Mouse (Mus musculus): ENCODE data around the gene Naif1. TPM values are rescaled to one million over a fixed set of nuclear protein-coding genes. Genes with fewer than 3 reads are reported as not detected.

Gene Naif1
- polyA plus RNA-seq (2012; rRNA removed) = 3.3 TPM in 2 replicates

DNA sequence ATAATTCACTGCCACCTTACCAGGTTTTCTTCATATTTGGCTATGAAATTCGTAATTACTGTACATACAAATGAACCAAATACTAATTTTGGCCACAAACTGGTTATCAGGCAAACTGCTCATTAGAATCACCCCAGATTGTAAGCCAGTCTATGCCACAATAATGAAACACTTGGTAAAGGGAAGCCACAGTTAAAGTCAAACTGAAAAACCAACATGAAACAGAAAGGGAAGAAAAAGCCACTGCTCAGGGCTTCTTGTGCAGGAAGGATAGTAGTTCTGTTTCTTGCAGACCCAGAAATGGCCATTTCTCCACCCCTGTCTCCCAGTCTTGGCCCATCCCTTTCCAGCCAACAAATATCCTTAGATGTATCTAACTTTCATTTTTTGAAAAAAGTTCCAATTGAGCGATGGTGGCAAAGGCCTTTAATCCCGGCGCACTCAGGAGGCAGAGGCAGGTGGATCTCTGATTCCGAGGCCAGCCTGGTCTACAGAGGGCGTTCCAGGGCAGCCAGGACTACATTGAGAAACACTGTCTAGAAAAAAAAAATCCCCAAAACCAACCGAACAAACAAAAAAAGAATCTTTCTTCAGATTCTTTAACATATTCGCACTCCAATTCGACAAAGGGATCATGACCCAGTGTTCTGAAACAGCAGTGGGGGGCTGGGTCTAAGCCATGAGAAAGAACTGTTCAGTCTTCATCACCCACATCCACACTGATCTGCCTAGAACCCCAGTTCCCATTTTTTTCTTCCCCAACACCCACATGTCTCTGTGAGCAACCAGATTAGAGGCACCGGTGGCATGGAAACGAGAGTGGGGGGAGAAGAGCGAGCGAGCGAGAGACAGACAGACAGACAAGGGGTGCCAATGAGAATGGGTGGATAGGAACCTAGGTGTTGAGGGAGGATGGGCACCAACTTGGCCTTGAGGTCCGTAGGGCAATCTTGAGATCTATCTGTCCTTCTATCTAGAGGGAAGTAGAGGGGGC is at the start of gene Naif1:
TSS of gene Naif1 (plus strand) at position 697 of the 994 bp plus-strand sequence.
- TF ChIP-seq CTCF (IDR thresholded peaks at IDR 0.05; ENCODE audit: borderline replicate concordance, insufficient read depth, low read depth, low read length) = no peak
- TF ChIP-seq POLR2A (IDR thresholded peaks at IDR 0.05; ENCODE audit: borderline replicate concordance, insufficient read depth, low read length) = no peak
- Histone ChIP-seq H3K27me3 (ENCODE audit: control insufficient read depth, insufficient read depth, low read length) (no peaks in the 10 kb centered on the region), H3K4me3 (replicated peaks; ENCODE audit: insufficient read depth, low read depth, low read length) (peak within 1 kb of the TSS; percentile 69), H3K4me1 (ENCODE audit: control insufficient read depth, insufficient read depth, low read length) (peaks cover 10% of the 10 kb centered on the region; the same call in 1 of the 2 replicates), H3K27ac (ENCODE audit: insufficient read depth, low read length) (no peak within 1 kb of the TSS; the same call in 1 of the 2 replicates)
- no peak for DNase-seq
- WGBS = 73% methylated on average over 15 of the region's 15 CpGs

DNA sequence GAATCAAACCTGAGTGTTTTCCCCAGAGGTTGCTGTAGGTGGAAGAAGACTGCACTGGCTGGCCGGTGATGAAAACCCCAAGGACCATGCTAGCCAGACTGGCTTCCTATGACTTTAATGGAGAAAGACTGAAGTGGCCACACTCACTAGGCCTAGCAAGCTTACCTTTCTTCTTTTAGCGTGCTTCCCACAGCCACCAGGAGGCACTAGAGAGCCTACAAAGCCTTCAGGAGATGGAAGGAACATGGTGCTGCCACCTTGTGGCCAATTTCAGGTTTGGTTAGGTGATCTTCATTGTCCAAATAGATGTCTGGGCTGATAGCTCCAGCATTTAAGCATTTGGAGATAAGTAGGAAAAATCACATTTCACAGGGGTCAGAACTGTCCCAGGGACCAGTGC is 45.6 kb upstream of the Naif1 start:
- DNase-seq = peak; percentile 89 to 94
- WGBS = 27% methylated on average over 2 of the region's 2 CpGs
- H3K27ac ChIP-seq (ENCODE audit: insufficient read depth, low read length) = no peak overlapping the region
- no peak for TF ChIP-seq POLR2A (IDR thresholded peaks at IDR 0.05; ENCODE audit: borderline replicate concordance, insufficient read depth, low read length)
- TF ChIP-seq CTCF (IDR thresholded peaks at IDR 0.05; ENCODE audit: borderline replicate concordance, insufficient read depth, low read depth, low read length) = peak; percentile 100
- H3K27me3 ChIP-seq (ENCODE audit: control insufficient read depth, insufficient read depth, low read length) = no peaks in the 10 kb centered on the region
- no peak overlapping the region for H3K4me3 ChIP-seq (replicated peaks; ENCODE audit: insufficient read depth, low read depth, low read length)
- no peaks in the 10 kb centered on the region for H3K4me1 ChIP-seq (ENCODE audit: control insufficient read depth, insufficient read depth, low read length)

DNA sequence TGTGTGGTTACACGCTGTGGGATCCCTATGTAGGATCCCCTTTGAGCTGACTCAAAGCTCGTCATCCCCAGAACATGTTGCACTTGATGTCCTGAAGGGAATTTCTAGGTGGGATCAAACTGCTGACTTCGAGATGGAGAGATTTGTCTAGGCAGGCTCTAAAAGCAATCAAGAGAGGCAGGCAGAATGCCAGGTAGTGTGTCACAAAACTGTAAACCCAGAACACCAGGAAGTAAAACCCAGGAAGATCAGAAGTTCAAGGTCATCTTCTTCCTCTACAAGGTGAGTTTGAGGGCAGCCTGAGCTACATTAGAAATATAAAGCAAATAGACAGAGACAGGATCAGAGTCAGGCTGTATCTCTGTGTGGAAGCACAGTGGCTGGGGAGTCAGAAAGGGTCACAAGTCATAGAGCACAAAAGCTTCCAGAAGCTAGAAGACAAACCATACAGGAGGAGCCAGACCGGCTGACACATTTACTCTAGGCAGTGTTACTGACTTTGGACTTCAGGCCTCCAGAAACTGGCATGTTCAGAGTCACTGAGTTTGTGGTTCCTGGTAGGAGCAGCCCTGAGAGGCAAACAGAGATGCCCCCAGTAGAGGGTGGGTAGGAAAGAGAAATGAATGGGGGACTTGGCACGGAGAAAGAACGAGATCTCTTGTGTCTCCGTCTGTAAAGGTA is 43.0 kb upstream of the Naif1 start:
- DNase-seq = no peak
- H3K4me3 ChIP-seq (replicated peaks; ENCODE audit: insufficient read depth, low read depth, low read length) = no peak overlapping the region
- WGBS = 81% methylated on average over 7 of the region's 7 CpGs
- no peak overlapping the region for H3K27ac ChIP-seq (ENCODE audit: insufficient read depth, low read length)
- no peaks in the 10 kb centered on the region for H3K4me1 ChIP-seq (ENCODE audit: control insufficient read depth, insufficient read depth, low read length)
- no peaks in the 10 kb centered on the region for H3K27me3 ChIP-seq (ENCODE audit: control insufficient read depth, insufficient read depth, low read length)
- TF ChIP-seq POLR2A (IDR thresholded peaks at IDR 0.05; ENCODE audit: borderline replicate concordance, insufficient read depth, low read length) = no peak
- TF ChIP-seq CTCF (IDR thresholded peaks at IDR 0.05; ENCODE audit: borderline replicate concordance, insufficient read depth, low read depth, low read length) = no peak

DNA sequence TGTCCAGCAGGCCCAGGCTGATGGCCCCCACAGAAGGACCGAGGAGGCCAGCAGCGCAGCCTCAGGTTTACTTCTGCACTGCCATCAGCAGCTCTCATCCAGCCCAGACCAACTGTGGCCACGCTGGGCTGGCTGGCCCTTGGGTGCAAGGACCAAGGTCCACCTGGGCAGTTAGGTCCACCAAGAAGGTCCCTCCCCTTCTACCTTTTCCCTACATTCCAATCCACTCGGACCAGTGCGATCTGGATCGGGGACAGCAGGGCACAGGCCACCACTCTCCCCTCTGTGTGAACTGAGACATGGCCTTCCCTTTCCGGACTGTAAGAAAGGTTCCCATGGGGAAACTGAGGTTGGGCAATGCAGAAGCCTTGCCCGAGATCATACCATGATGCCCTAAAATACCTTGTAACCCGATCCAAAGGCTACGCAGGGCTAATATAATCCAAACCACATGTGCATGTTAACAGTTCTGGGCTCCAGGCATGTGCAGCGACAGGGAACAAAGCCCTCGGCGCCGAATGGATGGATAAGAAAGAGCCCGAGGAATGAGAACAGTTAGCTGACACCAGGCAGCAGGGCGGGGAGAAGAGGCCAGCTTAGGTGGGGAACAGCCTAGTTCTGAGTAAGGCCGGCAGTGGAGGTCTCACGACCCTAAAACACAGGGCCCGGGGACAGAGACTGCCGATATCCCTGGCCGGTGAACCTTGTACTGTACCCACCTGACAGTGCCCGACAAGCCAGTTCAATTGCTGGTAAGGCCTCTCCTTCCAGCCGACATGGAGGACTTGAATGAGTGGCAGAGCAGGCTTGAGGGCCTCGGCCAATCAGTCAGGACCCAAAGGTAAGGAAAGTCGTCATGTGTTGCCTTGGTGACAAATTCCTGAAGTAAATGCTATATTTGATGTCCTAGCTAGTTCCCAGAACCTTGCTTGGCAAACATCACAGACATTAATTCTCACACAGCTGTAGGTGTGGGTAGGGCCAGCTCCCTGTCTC is 41.5 kb upstream of the Naif1 start:
- Histone ChIP-seq H3K27ac (ENCODE audit: insufficient read depth, low read length) (no peak overlapping the region), H3K4me1 (ENCODE audit: control insufficient read depth, insufficient read depth, low read length) (no peaks in the 10 kb centered on the region), H3K4me3 (replicated peaks; ENCODE audit: insufficient read depth, low read depth, low read length) (no peak overlapping the region), H3K27me3 (ENCODE audit: control insufficient read depth, insufficient read depth, low read length) (no peaks in the 10 kb centered on the region)
- WGBS = 74% methylated on average over 25 of the region's 25 CpGs
- TF ChIP-seq POLR2A (IDR thresholded peaks at IDR 0.05; ENCODE audit: borderline replicate concordance, insufficient read depth, low read length) (no peak), CTCF (IDR thresholded peaks at IDR 0.05; ENCODE audit: borderline replicate concordance, insufficient read depth, low read depth, low read length) (no peak)
- no peak for DNase-seq

DNA sequence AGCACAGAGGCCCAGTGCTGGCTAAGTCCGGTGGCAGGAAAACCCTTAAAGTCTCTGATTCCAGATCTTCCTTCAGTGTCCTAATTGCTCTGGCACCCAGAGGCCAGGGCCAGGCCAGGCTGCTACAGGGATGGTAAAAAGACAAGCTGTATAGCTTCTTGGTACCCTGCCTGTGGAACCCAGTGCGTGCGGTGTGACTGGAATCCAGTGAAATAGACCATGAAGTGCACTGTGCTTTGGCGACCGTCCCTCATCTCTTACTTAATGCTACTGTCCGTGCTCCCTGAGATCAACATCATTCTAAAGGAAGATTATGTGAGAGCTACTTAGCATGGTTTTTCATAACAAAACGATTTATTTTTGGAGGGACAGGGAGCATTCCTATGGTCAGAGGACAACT is 38.9 kb upstream of the Naif1 start:
- Histone ChIP-seq H3K27me3 (ENCODE audit: control insufficient read depth, insufficient read depth, low read length) (no peaks in the 10 kb centered on the region), H3K4me3 (replicated peaks; ENCODE audit: insufficient read depth, low read depth, low read length) (no peak overlapping the region), H3K27ac (ENCODE audit: insufficient read depth, low read length) (no peak overlapping the region), H3K4me1 (ENCODE audit: control insufficient read depth, insufficient read depth, low read length) (no peaks in the 10 kb centered on the region)
- DNase-seq = no peak
- WGBS = 54% methylated on average over 7 of the region's 7 CpGs
- no peak for TF ChIP-seq CTCF (IDR thresholded peaks at IDR 0.05; ENCODE audit: borderline replicate concordance, insufficient read depth, low read depth, low read length)
- TF ChIP-seq POLR2A (IDR thresholded peaks at IDR 0.05; ENCODE audit: borderline replicate concordance, insufficient read depth, low read length) = no peak

DNA sequence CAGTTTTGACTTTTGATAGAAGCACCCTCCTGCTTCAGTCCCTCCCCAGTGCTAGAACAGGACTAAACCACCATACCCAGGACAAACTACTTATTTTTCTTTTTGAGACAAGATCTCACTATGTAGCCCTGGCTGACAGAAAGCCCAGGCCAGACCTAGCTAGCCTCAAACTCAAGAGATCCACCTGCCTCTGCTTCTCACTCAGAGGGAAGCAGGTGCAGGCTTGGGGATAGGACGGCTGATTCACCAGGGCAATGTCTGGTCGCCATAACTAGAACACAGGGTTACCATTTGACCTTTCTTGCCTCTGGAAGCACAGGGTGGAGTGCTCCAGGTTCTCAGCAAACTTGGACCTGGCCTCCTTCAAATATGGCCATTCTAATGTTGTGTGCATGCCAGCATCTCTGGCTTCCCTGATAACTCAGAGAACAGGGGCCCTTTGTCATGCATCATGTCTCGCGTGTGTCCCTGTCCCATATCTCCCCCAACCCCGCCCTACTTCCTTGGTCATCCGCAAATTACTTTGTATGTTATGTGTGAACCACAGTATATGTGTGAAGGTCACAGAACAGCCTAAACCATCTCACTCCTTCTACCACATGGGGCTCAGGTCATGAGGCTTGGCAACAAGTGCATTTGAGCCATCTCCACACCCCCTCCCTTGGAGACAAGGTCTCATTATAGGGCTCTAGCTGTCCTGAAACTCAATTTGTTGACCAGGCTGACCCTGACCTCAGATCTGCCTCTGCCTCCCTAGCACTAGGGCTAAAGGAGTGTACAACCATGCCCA is 37.3 kb upstream of the Naif1 start:
- H3K4me3 ChIP-seq (replicated peaks; ENCODE audit: insufficient read depth, low read depth, low read length) = no peak overlapping the region
- no peak for DNase-seq
- no peak overlapping the region for H3K27ac ChIP-seq (ENCODE audit: insufficient read depth, low read length)
- no peaks in the 10 kb centered on the region for H3K27me3 ChIP-seq (ENCODE audit: control insufficient read depth, insufficient read depth, low read length)
- 91% methylated on average over 6 of the region's 6 CpGs for WGBS
- H3K4me1 ChIP-seq (ENCODE audit: control insufficient read depth, insufficient read depth, low read length) = no peaks in the 10 kb centered on the region
- no peak for TF ChIP-seq POLR2A (IDR thresholded peaks at IDR 0.05; ENCODE audit: borderline replicate concordance, insufficient read depth, low read length)
- no peak for TF ChIP-seq CTCF (IDR thresholded peaks at IDR 0.05; ENCODE audit: borderline replicate concordance, insufficient read depth, low read depth, low read length)

All from cerebellum, adult 2 months (tissue).